Mouse (Mus musculus) liver, embryonic 14.5 days (tissue): ENCODE measurements around the gene Fbln2.

ENCODE experiments used
- CTCF ChIP-seq: IDR thresholded peaks from 2 replicates; pipeline ENCODE4 v1.5.1; 2016; ENCODE audit warnings: antibody characterized with exemption, low read depth, control low read depth
- EP300 ChIP-seq: IDR thresholded peaks from 2 replicates; pipeline ENCODE4 v1.6.1; 2016; ENCODE audit warnings: antibody characterized with exemption, low read depth

DNA sequence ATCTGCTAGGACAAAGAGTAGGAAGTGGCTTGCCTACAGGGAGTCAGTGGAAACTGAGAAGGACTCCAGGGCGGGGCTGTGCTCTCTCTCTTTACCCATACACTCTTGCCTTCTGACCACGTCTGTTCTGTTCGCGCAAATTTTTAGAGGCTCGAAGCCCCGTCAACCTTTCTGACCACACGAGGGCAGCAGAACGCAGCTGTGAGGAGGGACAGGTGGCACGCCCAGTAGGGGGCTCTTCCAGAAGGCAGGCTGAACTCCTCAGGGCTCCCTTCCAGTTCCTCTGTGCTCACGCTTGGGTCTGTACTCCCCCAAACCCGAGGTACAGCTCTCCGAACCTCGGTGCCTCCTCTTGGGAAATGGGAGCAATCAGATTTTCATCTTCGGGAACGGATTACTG lies 74.4 kb downstream of the Fbln2 start:
- TF ChIP-seq CTCF (peak; percentile 94), EP300 (no peak)
